Mouse (Mus musculus): Measurements from ENCODE around the gene Slc8a3. TPM values are rescaled to one million over a fixed set of nuclear protein-coding genes. Genes with fewer than 3 reads are reported as not detected.

Gene Slc8a3
- polyA plus RNA-seq, 1 experiment from 2014 or later: 0.03 TPM

Small RNA genes lying within 50 kb of the gene (microRNA-seq; reads per million reads assigned to microRNA genes)
- not detected for gene Mir3067 (ENCODE audit: borderline number of aligned reads)

Other genes with a start within 250 kb of the Slc8a3 start
- 0.15 and 0.39 TPM in 2 replicates for gene Gm4787, start 46.3 kb upstream of the Slc8a3 start, polyA plus RNA-seq (2015; fragmentation: Nextera tagmentation; extraction: Ambion mirVana)
- 0.35 and 0.36 TPM in 2 replicates for gene Adam4, start 88.8 kb upstream of the Slc8a3 start, polyA plus RNA-seq (2015; fragmentation: Nextera tagmentation; extraction: Ambion mirVana)
- 239 and 241 TPM in 2 replicates for gene Cox16, start 151.9 kb upstream of the Slc8a3 start, polyA plus RNA-seq (2015; fragmentation: Nextera tagmentation; extraction: Ambion mirVana)
- gene Gm20498, start 199.7 kb upstream of the Slc8a3 start, polyA plus RNA-seq (2015; fragmentation: Nextera tagmentation; extraction: Ambion mirVana): 27.7 and 39.4 TPM in 2 replicates
- 45.8 and 56.9 TPM in 2 replicates for gene Synj2bp, start 199.7 kb upstream of the Slc8a3 start, polyA plus RNA-seq (2015; fragmentation: Nextera tagmentation; extraction: Ambion mirVana)
- gene Adam21, start 235.3 kb upstream of the Slc8a3 start, polyA plus RNA-seq (2015; fragmentation: Nextera tagmentation; extraction: Ambion mirVana): 0.05 and 0.07 TPM in 2 replicates